Mouse (Mus musculus): ENCODE data around the gene Gdpd5. TPM values are rescaled to one million over a fixed set of nuclear protein-coding genes. Genes with fewer than 3 reads are reported as not detected.

Gene Gdpd5
- polyA plus RNA-seq, 1 experiment from 2014 or later, result 20.8 TPM

DNA sequence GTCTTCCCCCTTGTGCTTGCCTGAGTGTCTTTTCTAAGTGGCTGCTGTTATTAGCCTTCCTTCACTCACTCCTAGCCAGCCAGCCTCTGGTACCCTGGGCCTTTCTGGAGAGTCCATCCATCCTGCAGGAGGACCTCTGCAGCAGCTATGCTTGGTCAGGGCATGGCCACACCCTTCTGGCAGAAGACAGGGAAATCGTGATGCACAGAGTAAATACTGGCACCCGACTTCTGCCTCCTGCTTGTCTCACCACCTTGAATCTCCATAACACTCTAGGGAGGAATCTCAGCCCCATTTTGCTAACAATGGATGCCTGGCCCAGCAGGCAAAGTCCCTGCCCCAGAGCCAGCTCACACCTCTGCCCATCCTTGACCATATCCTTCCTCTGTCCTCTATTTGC, 11.5 kb downstream of the Gdpd5 start:
- Histone ChIP-seq H3K4me3 (no peak overlapping the region), H3K4me1 (replicated peaks) (peaks cover 66% of the 10 kb centered on the region), H3K27me3 (no peaks in the 10 kb centered on the region), H3K4me2 (no peak overlapping the region), H3K9ac (no peak overlapping the region), H3K9me3 (replicated peaks) (no peaks in the 10 kb centered on the region), H3K27ac (no peak overlapping the region), H3K36me3 (no peaks in the 10 kb centered on the region; the same call in 1 of the 2 replicates)
- WGBS, result 66% methylated on average over 2 of the region's 2 CpGs
- no peak for ATAC-seq (replicated peaks; ENCODE audit: insufficient number of reproducible peaks, insufficient read depth, low FRiP score, low read depth)

DNA sequence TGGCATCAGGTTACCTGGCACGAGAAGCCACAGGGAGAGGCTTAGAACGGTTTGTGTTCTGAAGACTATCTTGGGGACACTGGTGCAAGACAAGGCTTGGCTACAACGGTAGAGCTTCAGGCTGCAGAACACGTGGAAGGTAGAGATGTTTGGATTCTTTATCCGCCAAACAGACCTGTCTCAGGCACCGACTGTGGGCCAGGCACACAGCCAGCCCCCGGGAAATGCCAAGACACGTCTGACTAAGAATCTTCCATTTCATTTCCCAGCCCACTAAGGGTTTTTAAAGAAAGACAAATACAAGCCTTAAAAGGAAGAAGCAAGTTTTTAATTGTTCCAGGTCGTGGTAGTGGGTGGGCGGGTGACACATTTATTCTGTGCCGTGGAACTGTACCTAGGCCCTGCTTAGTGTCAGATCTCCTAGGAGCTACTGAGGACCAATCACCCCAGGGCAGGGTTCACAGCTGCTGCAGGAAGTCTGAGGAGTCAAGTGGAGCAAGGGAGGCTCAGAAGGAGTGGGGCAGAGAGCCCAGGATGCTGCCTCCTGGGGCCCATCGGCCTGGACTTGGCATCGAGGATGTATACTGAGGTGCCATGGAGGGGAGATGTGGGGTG, 12.6 kb downstream of the Gdpd5 start:
- H3K27ac ChIP-seq, result no peak overlapping the region
- no peaks in the 10 kb centered on the region; the same call in 1 of the 2 replicates for H3K36me3 ChIP-seq
- WGBS, result 70% methylated on average over 13 of the region's 13 CpGs
- H3K4me1 ChIP-seq (replicated peaks), result peaks cover 59% of the 10 kb centered on the region
- no peak overlapping the region for H3K4me3 ChIP-seq
- no peak overlapping the region for H3K4me2 ChIP-seq
- ATAC-seq (replicated peaks; ENCODE audit: insufficient number of reproducible peaks, insufficient read depth, low FRiP score, low read depth), result no peak
- no peaks in the 10 kb centered on the region for H3K9me3 ChIP-seq (replicated peaks)
- no peaks in the 10 kb centered on the region for H3K27me3 ChIP-seq
- H3K9ac ChIP-seq, result no peak overlapping the region

DNA sequence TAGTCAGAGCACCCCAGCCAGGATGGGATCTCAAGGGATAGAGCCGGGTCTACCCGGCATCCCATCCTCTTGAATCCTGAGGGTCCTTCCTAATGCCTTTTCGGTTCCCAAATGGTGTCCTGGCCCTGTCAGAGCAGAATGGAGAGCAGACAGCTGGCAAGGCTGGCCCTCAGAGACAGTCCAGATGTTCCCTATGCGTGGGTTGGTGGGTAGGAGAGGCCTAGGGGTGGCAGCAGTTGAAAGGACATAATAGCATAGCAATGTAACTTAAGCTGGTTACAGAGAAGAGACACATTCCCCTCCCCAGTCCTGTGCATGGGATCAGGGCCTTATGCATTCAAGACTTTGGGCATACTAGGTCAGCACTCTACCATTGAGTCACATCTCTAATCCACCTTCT, 14.2 kb downstream of the Gdpd5 start:
- peaks cover 43% of the 10 kb centered on the region for H3K4me1 ChIP-seq (replicated peaks)
- H3K27ac ChIP-seq, result no peak overlapping the region
- no peak overlapping the region for H3K4me3 ChIP-seq
- H3K36me3 ChIP-seq, result no peaks in the 10 kb centered on the region; the same call in 1 of the 2 replicates
- H3K9ac ChIP-seq, result no peak overlapping the region
- H3K27me3 ChIP-seq, result no peaks in the 10 kb centered on the region
- H3K9me3 ChIP-seq (replicated peaks), result no peaks in the 10 kb centered on the region
- no peak for ATAC-seq (replicated peaks; ENCODE audit: insufficient number of reproducible peaks, insufficient read depth, low FRiP score, low read depth)
- 82% methylated on average over 4 of the region's 4 CpGs for WGBS
- H3K4me2 ChIP-seq, result no peak overlapping the region

DNA sequence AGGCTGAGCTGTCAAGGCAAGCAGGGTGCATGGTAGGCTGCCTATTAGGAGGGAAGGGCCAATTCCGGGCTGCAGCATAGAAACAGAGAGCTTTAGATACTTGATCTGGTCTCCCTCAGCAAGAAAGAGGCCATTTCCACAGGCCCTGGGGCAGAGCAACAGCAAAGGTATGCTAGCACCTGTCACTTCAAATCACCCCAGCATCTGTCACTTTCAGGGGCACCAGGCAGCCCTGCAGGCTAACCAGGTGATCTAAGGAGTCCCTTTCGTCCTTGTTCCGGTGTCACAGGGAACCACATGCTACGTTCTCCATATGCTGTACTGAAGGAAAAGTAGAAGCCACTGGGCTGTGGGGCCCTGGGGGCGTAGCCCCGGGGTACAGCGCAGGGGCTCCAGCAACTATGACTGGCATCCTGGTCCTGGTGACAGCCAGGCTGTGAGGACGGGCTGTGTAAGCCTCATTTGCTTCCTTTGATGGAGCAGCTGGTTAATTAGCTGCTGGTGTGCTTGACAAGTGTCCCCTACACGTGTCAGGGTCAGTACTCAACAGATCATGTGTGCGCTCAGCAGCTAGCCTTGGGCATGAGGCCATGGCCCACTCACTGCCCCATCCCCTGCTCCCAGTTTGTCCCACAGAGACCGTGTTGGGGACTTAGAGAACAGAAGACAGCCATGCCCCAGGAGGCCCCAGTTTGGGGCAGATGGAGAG, 14.8 kb downstream of the Gdpd5 start:
- Histone ChIP-seq H3K27me3 (no peaks in the 10 kb centered on the region), H3K9ac (no peak overlapping the region; the same call in 1 of the 2 replicates), H3K4me3 (no peak overlapping the region), H3K4me1 (replicated peaks) (peaks cover 37% of the 10 kb centered on the region), H3K9me3 (replicated peaks) (no peaks in the 10 kb centered on the region), H3K36me3 (no peaks in the 10 kb centered on the region; the same call in 1 of the 2 replicates), H3K4me2 (no peak overlapping the region), H3K27ac (peak overlapping the region; percentile 51)
- whole genome bisulfite sequencing, result 53% methylated on average over 11 of the region's 11 CpGs
- peak; percentile 48; the same call in 1 of the 2 replicates for ATAC-seq (replicated peaks; ENCODE audit: insufficient number of reproducible peaks, insufficient read depth, low FRiP score, low read depth)

DNA sequence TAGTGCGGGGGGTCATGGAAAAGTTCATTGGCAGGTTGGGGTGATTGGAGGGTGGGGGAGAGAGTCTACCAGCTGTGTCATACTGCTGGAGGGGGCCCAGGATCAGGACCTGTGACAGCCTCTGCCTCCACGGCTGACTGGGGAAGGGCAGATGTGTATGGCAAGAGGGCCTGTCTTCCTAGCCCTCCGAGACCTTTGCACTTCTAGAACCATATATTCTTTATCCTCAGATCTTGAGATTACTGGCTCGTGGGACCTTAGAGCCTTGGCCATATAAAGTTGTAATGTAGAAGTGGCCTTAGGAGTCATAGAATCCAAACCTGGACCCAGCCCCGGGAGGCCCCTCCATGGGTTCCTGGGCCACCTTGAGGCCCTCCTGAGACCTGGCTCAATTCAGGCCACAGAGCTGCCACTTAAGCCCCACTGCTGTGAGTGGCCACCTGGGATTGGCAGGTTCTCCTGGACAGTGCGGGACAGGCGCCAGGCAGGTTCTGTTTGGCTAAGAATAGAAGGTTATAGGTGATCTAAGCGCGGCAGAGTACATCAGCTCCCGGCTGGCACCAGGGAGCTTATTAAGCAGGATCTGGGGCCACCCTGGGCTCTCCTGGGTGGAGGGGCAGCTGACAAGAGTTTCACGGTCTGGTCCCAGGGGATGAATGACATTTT, 15.9 kb downstream of the Gdpd5 start:
- no peaks in the 10 kb centered on the region for H3K27me3 ChIP-seq
- ATAC-seq (replicated peaks; ENCODE audit: insufficient number of reproducible peaks, insufficient read depth, low FRiP score, low read depth), result no peak
- H3K9ac ChIP-seq, result no peak overlapping the region
- no peaks in the 10 kb centered on the region; the same call in 1 of the 2 replicates for H3K36me3 ChIP-seq
- WGBS, result 58% methylated on average over 11 of the region's 11 CpGs
- no peaks in the 10 kb centered on the region for H3K9me3 ChIP-seq (replicated peaks)
- no peak overlapping the region for H3K4me2 ChIP-seq
- H3K4me1 ChIP-seq (replicated peaks), result peaks cover 39% of the 10 kb centered on the region
- H3K27ac ChIP-seq, result peak overlapping the region; percentile 51
- H3K4me3 ChIP-seq, result no peak overlapping the region

DNA sequence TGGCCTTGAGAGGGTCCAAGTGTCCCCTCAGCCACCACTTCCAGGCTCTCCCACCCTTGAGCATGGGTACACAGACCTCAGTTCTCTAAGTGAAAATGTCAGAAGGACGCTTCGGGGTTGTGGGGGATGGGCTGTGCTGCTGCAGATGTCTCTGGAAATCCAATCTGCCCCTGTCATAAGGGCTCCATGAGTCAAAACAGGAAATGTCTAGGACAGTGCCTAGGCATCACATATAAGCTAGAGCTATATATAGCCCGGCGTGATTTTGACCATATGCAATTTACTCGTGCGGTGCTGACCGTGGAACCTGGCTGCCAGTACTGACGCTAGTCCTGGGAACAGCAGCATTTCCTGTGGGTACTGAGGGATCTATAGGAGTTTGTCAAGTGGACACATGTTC, 20.2 kb downstream of the Gdpd5 start:
- no peak overlapping the region for H3K9ac ChIP-seq
- peaks cover 35% of the 10 kb centered on the region for H3K4me1 ChIP-seq (replicated peaks)
- H3K27ac ChIP-seq, result 0 out of 2 replicates have a peak overlapping the region, but pooled peaks have one; percentile 22
- no peaks in the 10 kb centered on the region; the same call in 1 of the 2 replicates for H3K36me3 ChIP-seq
- ATAC-seq (replicated peaks; ENCODE audit: insufficient number of reproducible peaks, insufficient read depth, low FRiP score, low read depth), result no peak
- H3K27me3 ChIP-seq, result no peaks in the 10 kb centered on the region
- 49% methylated on average over 8 of the region's 8 CpGs for WGBS
- no peaks in the 10 kb centered on the region for H3K9me3 ChIP-seq (replicated peaks)
- no peak overlapping the region for H3K4me2 ChIP-seq
- H3K4me3 ChIP-seq, result no peak overlapping the region

DNA sequence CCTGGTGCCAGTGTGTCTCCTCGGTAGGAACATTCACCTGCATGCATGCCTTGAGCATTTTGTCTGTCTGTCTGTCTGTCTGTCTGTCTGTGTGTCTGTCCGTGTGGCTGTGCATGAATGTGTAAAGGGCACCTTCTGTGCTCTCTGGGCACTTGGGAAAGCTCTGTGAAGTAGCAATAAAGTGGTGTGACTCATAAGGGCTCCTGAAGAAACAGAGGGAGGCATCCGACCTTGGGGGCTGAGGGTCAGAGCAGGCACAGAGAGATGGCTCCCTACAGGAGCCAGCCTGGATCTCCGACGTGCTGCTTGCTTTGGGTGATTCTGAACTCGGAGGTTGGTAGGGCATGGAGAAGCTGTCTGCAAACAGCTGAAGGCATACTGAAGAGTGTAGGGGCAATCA, 21.3 kb downstream of the Gdpd5 start:
- ATAC-seq (replicated peaks; ENCODE audit: insufficient number of reproducible peaks, insufficient read depth, low FRiP score, low read depth), result no peak
- Histone ChIP-seq H3K4me1 (replicated peaks) (peaks cover 26% of the 10 kb centered on the region), H3K9me3 (replicated peaks) (no peaks in the 10 kb centered on the region), H3K4me2 (no peak overlapping the region), H3K27ac (no peak overlapping the region; the same call in 1 of the 2 replicates), H3K36me3 (no peaks in the 10 kb centered on the region; the same call in 1 of the 2 replicates), H3K27me3 (no peaks in the 10 kb centered on the region), H3K9ac (no peak overlapping the region), H3K4me3 (no peak overlapping the region)
- whole genome bisulfite sequencing, result 72% methylated on average over 6 of the region's 6 CpGs

DNA sequence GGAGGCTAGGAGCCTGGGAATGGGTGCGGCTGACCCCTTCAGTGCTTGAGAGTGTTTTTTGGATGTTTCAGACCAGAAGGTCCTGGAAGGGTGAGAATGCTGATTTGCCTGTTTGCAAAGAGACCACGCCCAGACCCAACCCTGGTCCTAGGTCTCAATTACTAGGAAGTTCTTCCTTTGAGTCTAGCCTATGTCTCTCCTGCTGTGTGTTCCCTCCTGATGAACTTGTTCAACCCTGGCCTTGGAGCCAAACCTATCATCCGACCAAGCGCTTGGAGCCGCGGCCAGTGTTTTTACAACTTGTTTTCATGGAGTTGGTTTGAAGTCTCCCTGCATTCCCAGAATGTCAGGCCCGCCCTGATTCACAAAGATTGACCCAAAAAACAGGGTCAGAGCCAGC, 22.0 kb downstream of the Gdpd5 start:
- no peak overlapping the region for H3K9ac ChIP-seq
- WGBS, result 86% methylated on average over 7 of the region's 7 CpGs
- no peak for ATAC-seq (replicated peaks; ENCODE audit: insufficient number of reproducible peaks, insufficient read depth, low FRiP score, low read depth)

DNA sequence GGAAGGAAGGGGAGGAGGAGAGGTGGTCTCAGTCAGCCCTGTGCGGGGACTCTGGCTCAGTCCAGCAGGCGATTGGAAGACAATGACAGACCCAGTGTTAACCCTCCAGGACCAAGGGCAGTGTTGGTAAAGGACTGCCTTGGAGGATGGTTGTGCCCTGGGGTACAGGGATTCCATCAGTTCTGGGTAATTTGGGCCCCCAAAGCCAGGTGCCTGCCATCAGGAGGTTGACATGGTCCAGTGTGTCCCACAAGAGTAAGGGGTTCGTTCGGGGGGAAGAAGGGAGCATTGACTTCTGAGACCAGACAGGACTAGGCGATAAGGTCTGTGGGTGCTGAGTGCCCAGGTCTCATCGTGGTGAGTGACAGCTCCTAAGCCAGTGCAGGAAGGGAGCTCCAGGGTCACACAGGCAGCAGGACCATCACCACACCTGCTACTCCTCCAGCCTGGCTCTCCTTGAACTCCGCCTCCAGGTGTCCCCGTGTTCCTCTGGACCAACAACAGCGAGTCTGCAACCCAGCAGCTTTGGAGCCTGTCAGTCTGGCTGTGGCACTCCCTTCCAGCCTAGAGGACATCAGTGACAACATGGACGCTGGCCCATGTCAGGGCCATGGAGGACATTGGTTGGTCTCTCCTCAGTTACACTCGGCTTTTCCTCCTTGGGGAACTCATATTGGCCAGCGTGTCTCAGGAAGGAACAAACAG, 23.0 kb downstream of the Gdpd5 start:
- H3K9me3 ChIP-seq (replicated peaks), result no peaks in the 10 kb centered on the region
- no peaks in the 10 kb centered on the region; the same call in 1 of the 2 replicates for H3K36me3 ChIP-seq
- WGBS, result 73% methylated on average over 12 of the region's 12 CpGs
- ATAC-seq (replicated peaks; ENCODE audit: insufficient number of reproducible peaks, insufficient read depth, low FRiP score, low read depth), result no peak
- no peak overlapping the region for H3K4me3 ChIP-seq
- no peak overlapping the region for H3K9ac ChIP-seq
- peaks cover 28% of the 10 kb centered on the region for H3K4me1 ChIP-seq (replicated peaks)
- no peaks in the 10 kb centered on the region for H3K27me3 ChIP-seq
- H3K27ac ChIP-seq, result no peak overlapping the region
- H3K4me2 ChIP-seq, result no peak overlapping the region

More for the DNA sequence above, 22.0 kb downstream of the Gdpd5 start:
- no peak overlapping the region for H3K27ac ChIP-seq
- H3K4me2 ChIP-seq, result no peak overlapping the region
- no peaks in the 10 kb centered on the region for H3K9me3 ChIP-seq (replicated peaks)
- peaks cover 28% of the 10 kb centered on the region for H3K4me1 ChIP-seq (replicated peaks)
- no peaks in the 10 kb centered on the region; the same call in 1 of the 2 replicates for H3K36me3 ChIP-seq
- no peak overlapping the region for H3K4me3 ChIP-seq
- H3K27me3 ChIP-seq, result no peaks in the 10 kb centered on the region

DNA sequence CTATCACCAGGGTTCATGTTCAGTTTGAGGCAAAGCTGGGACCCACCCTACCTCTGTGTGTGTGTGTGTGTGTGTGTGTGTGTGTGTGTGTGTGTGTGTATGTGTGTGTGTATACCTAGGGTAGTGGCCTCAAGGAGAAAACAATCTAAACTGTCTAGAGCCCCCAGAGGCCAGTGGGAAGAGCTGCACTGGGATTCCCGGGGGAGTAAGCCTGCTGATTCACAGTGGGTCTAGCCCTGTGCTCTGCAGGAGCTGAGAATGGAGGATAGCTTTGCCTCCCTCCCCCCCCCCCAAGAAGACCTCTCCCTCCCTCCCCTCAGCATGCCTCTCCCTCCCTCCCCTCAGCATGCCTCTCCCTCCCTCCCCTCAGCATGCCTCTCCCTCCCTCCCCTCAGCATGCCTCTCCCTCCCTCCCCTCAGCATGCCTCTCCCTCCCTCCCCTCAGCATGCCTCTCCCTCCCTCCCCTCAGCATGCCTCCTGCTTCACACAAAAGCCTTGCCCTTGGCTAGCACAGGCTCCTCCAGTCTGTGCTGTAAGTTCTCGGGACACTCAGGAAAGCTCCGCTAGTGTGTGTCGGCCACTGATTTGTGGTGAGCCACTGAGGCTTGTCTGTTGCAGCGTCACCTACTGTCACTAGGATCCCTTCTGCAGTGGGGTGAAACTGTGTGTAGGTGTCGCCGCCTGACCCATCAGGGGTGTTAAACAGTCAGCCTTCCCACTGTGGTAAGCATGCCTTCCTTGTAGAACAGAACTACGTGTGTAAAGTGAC, 24.4 kb downstream of the Gdpd5 start:
- no peaks in the 10 kb centered on the region for H3K27me3 ChIP-seq
- H3K9me3 ChIP-seq (replicated peaks), result no peaks in the 10 kb centered on the region
- peaks cover 38% of the 10 kb centered on the region for H3K4me1 ChIP-seq (replicated peaks)
- H3K4me3 ChIP-seq, result no peak overlapping the region
- WGBS, result 43% methylated on average over 8 of the region's 8 CpGs
- H3K27ac ChIP-seq, result no peak overlapping the region
- H3K36me3 ChIP-seq, result no peaks in the 10 kb centered on the region; the same call in 1 of the 2 replicates
- H3K4me2 ChIP-seq, result no peak overlapping the region
- no peak overlapping the region for H3K9ac ChIP-seq
- ATAC-seq (replicated peaks; ENCODE audit: insufficient number of reproducible peaks, insufficient read depth, low FRiP score, low read depth), result no peak

Data from heart, embryonic 15.5 days (tissue).